Mouse (Mus musculus): Measurements from ENCODE around the gene Gm42957. TPM values are rescaled to one million over a fixed set of nuclear protein-coding genes. Genes with fewer than 3 reads are reported as not detected.

The Gm42957 gene
- total RNA-seq, 1 experiment from 2014 or later: 0.19 TPM

Other genes starting within 250 kb of the Gm42957 start
- not detected in 2 replicates for gene BC107364, start 183.2 kb upstream of the Gm42957 start, total RNA-seq (2021)
- gene Hfe2, start 110.3 kb upstream of the Gm42957 start, total RNA-seq (2021): 6.9 TPM in 1 of 2 replicates, not detected in the other
- gene Txnip, start 77.5 kb upstream of the Gm42957 start, total RNA-seq (2021): 479 and 772 TPM in 2 replicates
- not detected in 2 replicates for gene Gm16253, start 58.5 kb upstream of the Gm42957 start, total RNA-seq (2021)
- 35.0 and 36.1 TPM in 2 replicates for gene Polr3gl, start 41.3 kb upstream of the Gm42957 start, total RNA-seq (2021)
- 0.49 and 0.70 TPM in 2 replicates for gene Ankrd34a, start 38.8 kb upstream of the Gm42957 start, total RNA-seq (2021)
- gene Lix1l, start 34.3 kb upstream of the Gm42957 start, total RNA-seq (2021): 29.1 and 29.6 TPM in 2 replicates
- 95.0 and 98.6 TPM in 2 replicates for gene Rbm8a, start 5.5 kb upstream of the Gm42957 start, total RNA-seq (2021)
- 43.6 and 45.6 TPM in 2 replicates for gene Pex11b, start 98 bp upstream of the Gm42957 start, total RNA-seq (2021)
- 1.6 and 2.6 TPM in 2 replicates for gene Itga10, start 10.1 kb downstream of the Gm42957 start, total RNA-seq (2021)
- 1.7 and 2.9 TPM in 2 replicates for gene Ankrd35, start 34.7 kb downstream of the Gm42957 start, total RNA-seq (2021)
- 21.3 and 31.9 TPM in 2 replicates for gene Pias3, start 60.9 kb downstream of the Gm42957 start, total RNA-seq (2021)
- 3.6 and 4.1 TPM in 2 replicates for gene Nudt17, start 73.1 kb downstream of the Gm42957 start, total RNA-seq (2021)
- 26.4 and 33.4 TPM in 2 replicates for gene Polr3c, start 92.2 kb downstream of the Gm42957 start, total RNA-seq (2021)
- 33.5 and 34.2 TPM in 2 replicates for gene Rnf115, start 92.2 kb downstream of the Gm42957 start, total RNA-seq (2021)
- 0.26 and 4.2 TPM in 2 replicates for gene Pdzk1, start 193.8 kb downstream of the Gm42957 start, total RNA-seq (2021)
- not detected in 2 replicates for gene Cd160, start 193.9 kb downstream of the Gm42957 start, total RNA-seq (2021)

Measured in adrenal gland, postnatal 14 days (tissue).